Mouse (Mus musculus): ENCODE data around the gene Aimp1. TPM values are rescaled to one million over a fixed set of nuclear protein-coding genes. Genes with fewer than 3 reads are reported as not detected.
A peak's percentile ranks its signal among the peaks of the same experiment; 100 is the strongest.

The Aimp1 gene
- polyA plus RNA-seq (2015; fragmentation: Nextera tagmentation; extraction: Ambion mirVana), result 78.0 and 81.1 TPM in 2 replicates

- Histone ChIP-seq H3K4me1 (peaks cover 15% of the 10 kb centered on the region), H3K27ac (peak within 1 kb of the TSS; percentile 90), H3K4me3 (peak within 1 kb of the TSS; percentile 82), H3K36me3 (peaks cover 8% of the 10 kb centered on the region), H3K27me3 (no peaks in the 10 kb centered on the region), H3K4me2 (replicated peaks) (peak within 1 kb of the TSS; percentile 88), H3K9ac (peak within 1 kb of the TSS; percentile 93), H3K9me3 (no peaks in the 10 kb centered on the region)
- 2% methylated on average over 27 of the region's 27 CpGs for WGBS
- no peak for ATAC-seq (ENCODE audit: low FRiP score, low read depth)
These were observed at the start of gene Aimp1 for GRCm38 (mm10) chr3:132684231-132684928. Aimp1 (minus strand) TSS chr3:132684370.

- Histone ChIP-seq H3K9ac (no peak overlapping the region), H3K4me2 (replicated peaks) (no peak overlapping the region), H3K27me3 (no peaks in the 10 kb centered on the region), H3K9me3 (no peaks in the 10 kb centered on the region), H3K4me1 (no peaks in the 10 kb centered on the region), H3K27ac (no peak overlapping the region), H3K36me3 (peaks cover 48% of the 10 kb centered on the region), H3K4me3 (no peak overlapping the region)
- WGBS, result 78% methylated on average over 3 of the region's 3 CpGs
- ATAC-seq (ENCODE audit: low FRiP score, low read depth), result no peak
These were observed 40.2 kb upstream of the Aimp1 start for GRCm38 (mm10) chr3:132724326-132724725.

- peaks cover 13% of the 10 kb centered on the region for H3K36me3 ChIP-seq
- H3K4me1 ChIP-seq, result no peaks in the 10 kb centered on the region
- no peak overlapping the region for H3K9ac ChIP-seq
- no peak overlapping the region for H3K4me3 ChIP-seq
- no peaks in the 10 kb centered on the region for H3K27me3 ChIP-seq
- 94% methylated on average over 4 of the region's 4 CpGs for WGBS
- H3K9me3 ChIP-seq, result no peaks in the 10 kb centered on the region
- ATAC-seq (ENCODE audit: low FRiP score, low read depth), result no peak
- H3K27ac ChIP-seq, result no peak overlapping the region
- H3K4me2 ChIP-seq (replicated peaks), result no peak overlapping the region
These were observed 33.1 kb upstream of the Aimp1 start for GRCm38 (mm10) chr3:132717316-132717715.

- Histone ChIP-seq H3K27ac (no peak overlapping the region), H3K4me3 (no peak overlapping the region), H3K9me3 (peaks cover 3% of the 10 kb centered on the region; the same call in 1 of the 2 replicates), H3K27me3 (no peaks in the 10 kb centered on the region), H3K4me2 (replicated peaks) (no peak overlapping the region), H3K4me1 (no peaks in the 10 kb centered on the region), H3K9ac (no peak overlapping the region), H3K36me3 (peaks cover 13% of the 10 kb centered on the region)
- no peak for ATAC-seq (ENCODE audit: low FRiP score, low read depth)
- 18% methylated on average over 5 of the region's 5 CpGs for WGBS
These were observed 29.7 kb upstream of the Aimp1 start for GRCm38 (mm10) chr3:132713913-132714312.

- Histone ChIP-seq H3K4me1 (no peaks in the 10 kb centered on the region), H3K9ac (no peak overlapping the region), H3K4me2 (replicated peaks) (no peak overlapping the region), H3K27ac (no peak overlapping the region), H3K27me3 (no peaks in the 10 kb centered on the region), H3K36me3 (peaks cover 15% of the 10 kb centered on the region), H3K4me3 (no peak overlapping the region), H3K9me3 (peaks cover under 1% of the 10 kb centered on the region; the same call in 1 of the 2 replicates)
- WGBS, result 88% methylated on average over 4 of the region's 4 CpGs
- no peak for ATAC-seq (ENCODE audit: low FRiP score, low read depth)
These were observed 22.8 kb upstream of the Aimp1 start for GRCm38 (mm10) chr3:132706977-132707376.

- Histone ChIP-seq H3K4me3 (no peak overlapping the region), H3K9ac (no peak overlapping the region), H3K4me1 (no peaks in the 10 kb centered on the region), H3K4me2 (replicated peaks) (no peak overlapping the region), H3K27me3 (no peaks in the 10 kb centered on the region), H3K36me3 (peaks cover 15% of the 10 kb centered on the region), H3K9me3 (no peaks in the 10 kb centered on the region), H3K27ac (no peak overlapping the region)
- no peak for ATAC-seq (ENCODE audit: low FRiP score, low read depth)
- 84% methylated on average over 3 of the region's 3 CpGs for WGBS
These were observed 20.0 kb upstream of the Aimp1 start for GRCm38 (mm10) chr3:132704216-132704615.

GRCm38 (mm10) chr3:132701368-132701767, 17.2 kb upstream of the Aimp1 start:
- ATAC-seq (ENCODE audit: low FRiP score, low read depth), result peak; percentile 54; the same call in 1 of the 2 replicates
- Histone ChIP-seq H3K9me3 (no peaks in the 10 kb centered on the region), H3K27ac (no peak overlapping the region), H3K4me2 (replicated peaks) (no peak overlapping the region), H3K36me3 (peaks cover 12% of the 10 kb centered on the region), H3K4me1 (no peaks in the 10 kb centered on the region), H3K4me3 (no peak overlapping the region), H3K27me3 (no peaks in the 10 kb centered on the region), H3K9ac (no peak overlapping the region)
- 65% methylated on average over 3 of the region's 3 CpGs for WGBS

- no peaks in the 10 kb centered on the region for H3K27me3 ChIP-seq
- peaks cover 15% of the 10 kb centered on the region for H3K4me1 ChIP-seq
- H3K36me3 ChIP-seq, result peaks cover 9% of the 10 kb centered on the region
- peak within 1 kb of the TSS; percentile 90 for H3K27ac ChIP-seq
- peak within 1 kb of the TSS; percentile 88 for H3K4me2 ChIP-seq (replicated peaks)
- ATAC-seq (ENCODE audit: low FRiP score, low read depth), result peak; percentile 97
- peak within 1 kb of the TSS; percentile 93 for H3K9ac ChIP-seq
- under 1% methylated on average over 42 of the region's 42 CpGs for WGBS
- H3K4me3 ChIP-seq, result peak within 1 kb of the TSS; percentile 82
- H3K9me3 ChIP-seq, result no peaks in the 10 kb centered on the region
These were observed 531 bp downstream of the Aimp1 start, which contains the start of gene Tbck for GRCm38 (mm10) chr3:132683447-132684230. Tbck (plus strand) TSS chr3:132684144.

GRCm38 (mm10) chr3:132677494-132677893, 6.7 kb downstream of the Aimp1 start:
- peaks cover 29% of the 10 kb centered on the region for H3K36me3 ChIP-seq
- WGBS, result 84% methylated on average over 2 of the region's 2 CpGs
- ATAC-seq (ENCODE audit: low FRiP score, low read depth), result no peak

GRCm38 (mm10) chr3:132655955-132656354, 28.2 kb downstream of the Aimp1 start:
- Histone ChIP-seq H3K9ac (no peak overlapping the region), H3K9me3 (no peaks in the 10 kb centered on the region), H3K4me2 (replicated peaks) (no peak overlapping the region), H3K36me3 (peaks cover 26% of the 10 kb centered on the region), H3K27me3 (no peaks in the 10 kb centered on the region), H3K27ac (no peak overlapping the region), H3K4me3 (no peak overlapping the region), H3K4me1 (no peaks in the 10 kb centered on the region)
- WGBS, result 89% methylated on average over 2 of the region's 2 CpGs
- ATAC-seq (ENCODE audit: low FRiP score, low read depth), result no peak

More at GRCm38 (mm10) chr3:132677494-132677893, 6.7 kb downstream of the Aimp1 start:
- Histone ChIP-seq H3K9me3 (no peaks in the 10 kb centered on the region), H3K4me1 (peaks cover under 1% of the 10 kb centered on the region; the same call in 1 of the 2 replicates), H3K27me3 (no peaks in the 10 kb centered on the region), H3K27ac (no peak overlapping the region), H3K4me3 (no peak overlapping the region), H3K9ac (no peak overlapping the region), H3K4me2 (replicated peaks) (no peak overlapping the region)

GRCm38 (mm10) chr3:132653959-132654358, 30.2 kb downstream of the Aimp1 start:
- Histone ChIP-seq H3K27ac (no peak overlapping the region), H3K27me3 (no peaks in the 10 kb centered on the region), H3K9me3 (no peaks in the 10 kb centered on the region), H3K36me3 (peaks cover 7% of the 10 kb centered on the region), H3K4me3 (no peak overlapping the region), H3K4me1 (no peaks in the 10 kb centered on the region), H3K9ac (no peak overlapping the region), H3K4me2 (replicated peaks) (no peak overlapping the region)
- WGBS, result 88% methylated on average over 7 of the region's 7 CpGs
- no peak for ATAC-seq (ENCODE audit: low FRiP score, low read depth)

GRCm38 (mm10) chr3:132651776-132652175, 32.4 kb downstream of the Aimp1 start:
- ATAC-seq (ENCODE audit: low FRiP score, low read depth), result no peak
- no peak overlapping the region for H3K4me2 ChIP-seq (replicated peaks)
- no peaks in the 10 kb centered on the region for H3K9me3 ChIP-seq
- H3K4me3 ChIP-seq, result no peak overlapping the region
- no peaks in the 10 kb centered on the region for H3K27me3 ChIP-seq
- WGBS, result 84% methylated on average over 3 of the region's 3 CpGs
- no peak overlapping the region for H3K9ac ChIP-seq
- no peaks in the 10 kb centered on the region for H3K36me3 ChIP-seq
- H3K27ac ChIP-seq, result no peak overlapping the region
- no peaks in the 10 kb centered on the region for H3K4me1 ChIP-seq
